Comparison of ENCODE assay signal across 9 mouse cellular contexts in genomic region chr2:32627266-32628043, GRCm38 (mm10). TPM values are rescaled to one million over a fixed set of nuclear protein-coding genes. Genes with fewer than 3 reads are reported as not detected.
DNase-seq lines count a peak whose midpoint lies in the region; ATAC-seq and TF ChIP-seq lines count a peak whose summit lies in the region.
"Had no signal": no experiment of that assay in that cellular context is flagged by ENCODE, and none has a peak within 500 bp of the region (broad histone marks: within the 10 kb centered on the region; RNA-seq: fewer than 3 reads in every experiment).

No protein-coding gene starts in this region.

- no peak for TF ChIP-seq CTCF in heart, postnatal 0 days (IDR thresholded peaks at IDR 0.05; ENCODE audit: low read depth)

- peaks cover 75% of the 10 kb centered on the region for H3K4me1 ChIP-seq in heart, embryonic 12.5 days (replicated peaks)
- H3K4me1 ChIP-seq in midbrain, embryonic 10.5 days, result peaks cover 77% of the 10 kb centered on the region
- H3K4me1 ChIP-seq in midbrain, embryonic 14.5 days (ENCODE audit: control insufficient read depth, insufficient read depth, low read length), result peaks cover 36% of the 10 kb centered on the region
- H3K4me1 ChIP-seq in heart, postnatal 0 days (ENCODE audit: control insufficient read depth, insufficient read depth), result peaks cover 37% of the 10 kb centered on the region
- H3K4me1 ChIP-seq in stomach, embryonic 16.5 days (ENCODE audit: control insufficient read depth, insufficient read depth, low read length), result peaks cover 46% of the 10 kb centered on the region

- H3K9me3 ChIP-seq in heart, embryonic 12.5 days (replicated peaks), result no peaks in the 10 kb centered on the region; the same call in 1 of the 2 replicates
- no peaks in the 10 kb centered on the region for H3K9me3 ChIP-seq in midbrain, embryonic 10.5 days (replicated peaks)
- no peaks in the 10 kb centered on the region for H3K9me3 ChIP-seq in midbrain, embryonic 14.5 days (ENCODE audit: control insufficient read depth, low read length)
- no peaks in the 10 kb centered on the region for H3K9me3 ChIP-seq in heart, postnatal 0 days (replicated peaks; ENCODE audit: control insufficient read depth, low read length)
- H3K9me3 ChIP-seq in stomach, embryonic 16.5 days (replicated peaks; ENCODE audit: control insufficient read depth, low read length), result no peaks in the 10 kb centered on the region
- H3K9me3 ChIP-seq: embryonic facial prominence, embryonic 12.5 days had no signal

- H3K27me3 ChIP-seq in heart, embryonic 12.5 days (replicated peaks), result no peaks in the 10 kb centered on the region
- H3K27me3 ChIP-seq in midbrain, embryonic 10.5 days (ENCODE audit: low read depth, poor library complexity, severe bottlenecking), result no peaks in the 10 kb centered on the region
- H3K27me3 ChIP-seq in midbrain, embryonic 14.5 days (ENCODE audit: control insufficient read depth, insufficient read depth, low read length), result no peaks in the 10 kb centered on the region
- no peaks in the 10 kb centered on the region for H3K27me3 ChIP-seq in heart, postnatal 0 days (ENCODE audit: control insufficient read depth, insufficient read depth, low read length)
- H3K27me3 ChIP-seq in stomach, embryonic 16.5 days (ENCODE audit: control insufficient read depth, insufficient read depth, low read length), result no peaks in the 10 kb centered on the region
- H3K27me3 ChIP-seq: embryonic facial prominence, embryonic 12.5 days had no signal

- no peak for ATAC-seq in heart, embryonic 12.5 days (ENCODE audit: insufficient number of reproducible peaks, low FRiP score)
- no peak for ATAC-seq in midbrain, embryonic 14.5 days (ENCODE audit: low FRiP score, low TSS enrichment)
- ATAC-seq in heart, postnatal 0 days (ENCODE audit: insufficient read depth, low read depth), result no peak
- no peak for ATAC-seq in stomach, embryonic 16.5 days (ENCODE audit: insufficient read depth, low FRiP score)

- peak overlapping the region; percentile 69 for H3K4me2 ChIP-seq in heart, embryonic 12.5 days
- no peak overlapping the region; the same call in 1 of the 2 replicates for H3K4me2 ChIP-seq in midbrain, embryonic 14.5 days (ENCODE audit: low read length)
- H3K4me2 ChIP-seq in heart, postnatal 0 days (ENCODE audit: low read depth, low read length), result peak overlapping the region; percentile 65
- H3K4me2 ChIP-seq in stomach, embryonic 16.5 days (ENCODE audit: low read depth, low read length), result no peak overlapping the region

- peak overlapping the region; percentile 97 for H3K27ac ChIP-seq in heart, embryonic 12.5 days (ENCODE audit: poor library complexity, severe bottlenecking)
- peak overlapping the region; percentile 85; the same call in 1 of the 2 replicates for H3K27ac ChIP-seq in midbrain, embryonic 10.5 days (replicated peaks)
- H3K27ac ChIP-seq in midbrain, embryonic 14.5 days (replicated peaks; ENCODE audit: low read depth, low read length), result no peak overlapping the region
- peak overlapping the region; percentile 98 for H3K27ac ChIP-seq in heart, postnatal 0 days (ENCODE audit: low read depth)
- 0 out of 2 replicates have a peak overlapping the region, but pooled peaks have one; percentile 39 for H3K27ac ChIP-seq in stomach, embryonic 16.5 days (ENCODE audit: low read length)
- H3K27ac ChIP-seq: liver, embryonic 14.5 days had no signal

- H3K9ac ChIP-seq in heart, embryonic 12.5 days, result peak overlapping the region; percentile 82
- H3K9ac ChIP-seq in midbrain, embryonic 14.5 days (replicated peaks; ENCODE audit: low read length), result no peak overlapping the region
- H3K9ac ChIP-seq in heart, postnatal 0 days (replicated peaks; ENCODE audit: low read depth, low read length), result peak overlapping the region; percentile 6; the same call in 1 of the 2 replicates
- H3K9ac ChIP-seq in stomach, embryonic 16.5 days (ENCODE audit: low read length), result peak overlapping the region; percentile 21; the same call in 1 of the 2 replicates
- H3K9ac ChIP-seq: liver, embryonic 14.5 days had no signal

- H3K4me3 ChIP-seq in heart, embryonic 12.5 days, result peak overlapping the region; percentile 45
- H3K4me3 ChIP-seq in midbrain, embryonic 10.5 days, result no peak overlapping the region
- no peak overlapping the region for H3K4me3 ChIP-seq in midbrain, embryonic 14.5 days (replicated peaks; ENCODE audit: low read depth, low read length)
- H3K4me3 ChIP-seq in heart, postnatal 0 days (ENCODE audit: low read depth, low read length), result peak overlapping the region; percentile 42
- H3K4me3 ChIP-seq in stomach, embryonic 16.5 days (replicated peaks; ENCODE audit: low read length), result no peak overlapping the region
- H3K4me3 ChIP-seq: embryonic facial prominence, embryonic 12.5 days had no signal

- H3K36me3 ChIP-seq in heart, embryonic 12.5 days, result peaks cover 26% of the 10 kb centered on the region
- H3K36me3 ChIP-seq in midbrain, embryonic 10.5 days, result no peaks in the 10 kb centered on the region
- peaks cover 2% of the 10 kb centered on the region; the same call in 1 of the 2 replicates for H3K36me3 ChIP-seq in midbrain, embryonic 14.5 days (ENCODE audit: control insufficient read depth, insufficient read depth, low read length)
- peaks cover 19% of the 10 kb centered on the region; the same call in 1 of the 2 replicates for H3K36me3 ChIP-seq in heart, postnatal 0 days (replicated peaks; ENCODE audit: control insufficient read depth, insufficient read depth, low read length)
- H3K36me3 ChIP-seq in stomach, embryonic 16.5 days (ENCODE audit: control insufficient read depth, insufficient read depth, low read length), result no peaks in the 10 kb centered on the region
- H3K36me3 ChIP-seq: embryonic facial prominence, embryonic 12.5 days had no signal

- 62% methylated on average over 20 of the region's 20 CpGs for WGBS in heart, embryonic 12.5 days
- 67% methylated on average over 20 of the region's 20 CpGs for WGBS in midbrain, embryonic 10.5 days
- WGBS in midbrain, embryonic 14.5 days, result 69% methylated on average over 20 of the region's 20 CpGs
- 49% methylated on average over 20 of the region's 20 CpGs for WGBS in heart, postnatal 0 days
- 59% methylated on average over 20 of the region's 20 CpGs for WGBS in stomach, embryonic 16.5 days

- no peak for TF ChIP-seq EP300 in heart, postnatal 0 days (IDR thresholded peaks at IDR 0.05; ENCODE audit: low read depth)

- DNase-seq in heart, postnatal 4 days, result no peak
- DNase-seq in midbrain, embryonic 10.5 days (ENCODE audit: low spot score), result no peak
- DNase-seq in midbrain, embryonic 14.5 days, result no peak
- DNase-seq in heart, postnatal 0 days (ENCODE audit: low spot score), result no peak
- DNase-seq in layer of hippocampus, postnatal 14 days (ENCODE audit: low spot score in 2 of 2), result no peak

RNA-seq across cellular contexts. Expression of gene Ak1, which starts 5.9 kb away (rescaled TPM):
- polyA plus RNA-seq in heart, embryonic 12.5 days (2016; fragmentation: Nextera tagmentation; extraction: Ambion mirVana), result 285 and 294 TPM in 2 replicates
- total RNA-seq in heart, postnatal 4 days (2021), result 100 to 1,000 TPM; 405 to 424 TPM
- 26.4 and 30.3 TPM in 2 replicates for polyA plus RNA-seq in midbrain, embryonic 10.5 days (2016; fragmentation: Nextera tagmentation; extraction: Ambion mirVana)
- polyA plus RNA-seq in midbrain, embryonic 14.5 days (2014; fragmentation: Nextera tagmentation; extraction: Ambion mirVana), result 69.2 and 76.2 TPM in 2 replicates
- 544 and 572 TPM in 2 replicates for total RNA-seq in heart, postnatal 0 days (2014; rRNA removed; ENCODE audit: low replicate concordance)
- polyA plus RNA-seq in heart, postnatal 0 days (2015; fragmentation: Nextera tagmentation; extraction: Ambion mirVana), result 721 and 737 TPM in 2 replicates
- polyA plus RNA-seq in stomach, embryonic 16.5 days (2015; fragmentation: Nextera tagmentation; extraction: Ambion mirVana), result 27.4 and 60.2 TPM in 2 replicates
- 100 to 1,000 TPM; 124 to 125 TPM for total RNA-seq in layer of hippocampus, postnatal 14 days (2021)

RNA-seq across cellular contexts. Expression of gene Eng, which starts 18.9 kb away (rescaled TPM):
- 159 and 168 TPM in 2 replicates for polyA plus RNA-seq in heart, embryonic 12.5 days (2016; fragmentation: Nextera tagmentation; extraction: Ambion mirVana)
- 100 to 1,000 TPM; 149 to 162 TPM for total RNA-seq in heart, postnatal 4 days (2021)
- 25.6 and 29.2 TPM in 2 replicates for polyA plus RNA-seq in midbrain, embryonic 10.5 days (2016; fragmentation: Nextera tagmentation; extraction: Ambion mirVana)
- 13.5 and 23.8 TPM in 2 replicates for polyA plus RNA-seq in midbrain, embryonic 14.5 days (2014; fragmentation: Nextera tagmentation; extraction: Ambion mirVana)
- 123 and 148 TPM in 2 replicates for total RNA-seq in heart, postnatal 0 days (2014; rRNA removed; ENCODE audit: low replicate concordance)
- polyA plus RNA-seq in heart, postnatal 0 days (2015; fragmentation: Nextera tagmentation; extraction: Ambion mirVana), result 133 and 137 TPM in 2 replicates
- polyA plus RNA-seq in stomach, embryonic 16.5 days (2015; fragmentation: Nextera tagmentation; extraction: Ambion mirVana), result 63.6 and 64.5 TPM in 2 replicates
- 10 to 100 TPM; 27.0 to 28.8 TPM for total RNA-seq in layer of hippocampus, postnatal 14 days (2021)

RNA-seq across cellular contexts. Expression of gene St6galnac6, which starts 27.9 kb away (rescaled TPM):
- polyA plus RNA-seq in heart, embryonic 12.5 days (2016; fragmentation: Nextera tagmentation; extraction: Ambion mirVana), result 31.6 and 35.3 TPM in 2 replicates
- 10 to 100 TPM; 77.5 to 82.7 TPM for total RNA-seq in heart, postnatal 4 days (2021)
- polyA plus RNA-seq in midbrain, embryonic 10.5 days (2016; fragmentation: Nextera tagmentation; extraction: Ambion mirVana), result 10.8 and 11.9 TPM in 2 replicates
- polyA plus RNA-seq in midbrain, embryonic 14.5 days (2014; fragmentation: Nextera tagmentation; extraction: Ambion mirVana), result 7.6 and 10.2 TPM in 2 replicates
- total RNA-seq in heart, postnatal 0 days (2014; rRNA removed; ENCODE audit: low replicate concordance), result 102 and 117 TPM in 2 replicates
- 44.1 and 44.3 TPM in 2 replicates for polyA plus RNA-seq in heart, postnatal 0 days (2015; fragmentation: Nextera tagmentation; extraction: Ambion mirVana)
- polyA plus RNA-seq in stomach, embryonic 16.5 days (2015; fragmentation: Nextera tagmentation; extraction: Ambion mirVana), result 17.1 and 18.5 TPM in 2 replicates
- 100 to 1,000 TPM in 1 of 2 experiments, 10 to 100 TPM in 1; 99.0 to 106 TPM for total RNA-seq in layer of hippocampus, postnatal 14 days (2021)

RNA-seq across cellular contexts. Expression of gene St6galnac4, which starts 40.6 kb away (rescaled TPM):
- 45.6 and 47.2 TPM in 2 replicates for polyA plus RNA-seq in heart, embryonic 12.5 days (2016; fragmentation: Nextera tagmentation; extraction: Ambion mirVana)
- 10 to 100 TPM; 31.6 to 38.6 TPM for total RNA-seq in heart, postnatal 4 days (2021)
- polyA plus RNA-seq in midbrain, embryonic 10.5 days (2016; fragmentation: Nextera tagmentation; extraction: Ambion mirVana), result 15.9 and 17.1 TPM in 2 replicates
- polyA plus RNA-seq in midbrain, embryonic 14.5 days (2014; fragmentation: Nextera tagmentation; extraction: Ambion mirVana), result 20.1 and 24.8 TPM in 2 replicates
- 25.7 and 28.0 TPM in 2 replicates for total RNA-seq in heart, postnatal 0 days (2014; rRNA removed; ENCODE audit: low replicate concordance)
- polyA plus RNA-seq in heart, postnatal 0 days (2015; fragmentation: Nextera tagmentation; extraction: Ambion mirVana), result 25.5 and 27.0 TPM in 2 replicates
- polyA plus RNA-seq in stomach, embryonic 16.5 days (2015; fragmentation: Nextera tagmentation; extraction: Ambion mirVana), result 19.8 and 22.9 TPM in 2 replicates
- total RNA-seq in layer of hippocampus, postnatal 14 days (2021), result 10 to 100 TPM; 41.7 to 42.1 TPM

RNA-seq across cellular contexts. Expression of gene 9430097D07Rik, which starts 52.0 kb away (rescaled TPM):
- polyA plus RNA-seq in heart, embryonic 12.5 days (2016; fragmentation: Nextera tagmentation; extraction: Ambion mirVana), result 0.18 and 0.24 TPM in 2 replicates
- not detected for total RNA-seq in heart, postnatal 4 days (2021)
- polyA plus RNA-seq in midbrain, embryonic 10.5 days (2016; fragmentation: Nextera tagmentation; extraction: Ambion mirVana), result 0.17 and 0.22 TPM in 2 replicates
- 0.29 and 1.3 TPM in 2 replicates for polyA plus RNA-seq in midbrain, embryonic 14.5 days (2014; fragmentation: Nextera tagmentation; extraction: Ambion mirVana)
- total RNA-seq in heart, postnatal 0 days (2014; rRNA removed; ENCODE audit: low replicate concordance), result not detected in 2 replicates
- polyA plus RNA-seq in heart, postnatal 0 days (2015; fragmentation: Nextera tagmentation; extraction: Ambion mirVana), result not detected in 2 replicates
- 0.10 and 0.15 TPM in 2 replicates for polyA plus RNA-seq in stomach, embryonic 16.5 days (2015; fragmentation: Nextera tagmentation; extraction: Ambion mirVana)
- under 1 TPM; 0.44 to 0.93 TPM for total RNA-seq in layer of hippocampus, postnatal 14 days (2021)

Comparison
In these comparisons a context has a peak if more than half of its experiments do, and no peak if none do; other contexts are left out.
1. H3K4me2 ChIP-seq: peak in heart, embryonic 12.5 days (single experiment) and heart, postnatal 0 days (single experiment); none in midbrain, embryonic 14.5 days (single experiment) and stomach, embryonic 16.5 days (single experiment).
2. H3K4me3 ChIP-seq: peak in heart, embryonic 12.5 days (single experiment) and heart, postnatal 0 days (single experiment); none in midbrain, embryonic 10.5 days (single experiment), midbrain, embryonic 14.5 days (single experiment) and stomach, embryonic 16.5 days (single experiment).